Mouse (Mus musculus): ENCODE measurements around the gene Comp.

DNA sequence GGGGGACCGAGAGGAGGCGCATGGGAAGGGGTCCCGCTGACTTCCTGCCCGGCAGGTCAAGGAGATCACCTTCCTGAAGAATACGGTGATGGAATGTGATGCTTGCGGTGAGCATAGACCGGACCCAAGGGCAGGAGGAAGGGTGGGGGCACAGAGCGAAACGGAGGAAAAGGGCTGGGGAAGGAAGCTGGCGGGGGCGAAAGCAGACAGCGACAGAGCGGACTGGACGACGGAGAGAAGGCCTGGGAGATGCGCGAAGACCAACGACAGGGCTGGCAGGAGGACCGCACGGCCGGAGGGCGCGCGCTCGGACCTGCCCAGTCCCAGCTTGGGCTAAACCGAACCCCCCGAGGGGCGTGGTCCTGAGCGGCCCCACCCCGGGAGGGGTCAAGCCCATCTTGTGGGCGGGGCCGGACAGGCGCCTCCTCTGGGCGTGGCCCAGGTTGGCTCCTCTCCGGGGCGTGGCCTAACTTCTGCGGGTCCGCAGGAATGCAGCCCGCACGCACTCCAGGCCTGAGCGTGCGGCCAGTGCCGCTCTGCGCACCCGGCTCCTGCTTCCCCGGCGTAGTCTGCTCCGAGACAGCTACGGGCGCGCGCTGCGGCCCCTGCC is 1.1 kb downstream of the Comp start:
- TF ChIP-seq CTCF (IDR thresholded peaks at IDR 0.05) (no peak), EP300 (IDR thresholded peaks at IDR 0.05) (no peak)

Data from lung, postnatal 0 days (tissue).